Mouse (Mus musculus) CH12.LX (cell line): Measurements from ENCODE around the gene Lpcat1.

Source experiments
- CTCF ChIP-seq, 2 experiments: IDR thresholded peaks in 1 of 2; conservative IDR thresholded peaks in 1 of 2; 2 replicates each; pipeline ENCODE4 v1.5.1; 2011 to 2012; ENCODE audit warnings: low read depth in 2 of 2, low read length in 2 of 2, improper control_type of control experiment in 1 of 2, inconsistent platforms in 1 of 2, mild to moderate bottlenecking in 1 of 2, moderate library complexity in 1 of 2
- E2F4 ChIP-seq: IDR thresholded peaks from 2 replicates; pipeline ENCODE4 v1.6.1; 2011; ENCODE audit warnings: low read depth, low read length, improper control_type of control experiment; ENCODE audit not compliant: insufficient replicate concordance
- JUND ChIP-seq: conservative IDR thresholded peaks from 2 replicates; pipeline ENCODE4 v1.6.1; 2011; ENCODE audit warnings: low read depth, low read length, improper control_type of control experiment
- MEF2A ChIP-seq: IDR thresholded peaks from 2 replicates; pipeline ENCODE4 v1.6.1; 2014; ENCODE audit warnings: low read depth, mild to moderate bottlenecking, inconsistent platforms, low read length, improper control_type of control experiment, borderline replicate concordance
- MXI1 ChIP-seq: IDR thresholded peaks from 2 replicates; pipeline ENCODE4 v1.6.1; 2011; ENCODE audit warnings: mild to moderate bottlenecking, low read depth, low read length, improper control_type of control experiment
- POLR2A ChIP-seq: IDR thresholded peaks from 2 replicates; pipeline ENCODE4 v1.6.1; 2011; ENCODE audit warnings: low read depth, mild to moderate bottlenecking, improper control_type of control experiment, low read length
- SIN3A ChIP-seq: IDR thresholded peaks from 2 replicates; pipeline ENCODE4 v1.6.1; 2012; ENCODE audit warnings: low read length, improper control_type of control experiment, inconsistent platforms
- TBP ChIP-seq: conservative IDR thresholded peaks from 2 replicates; pipeline ENCODE4 v1.6.1; 2011; ENCODE audit warnings: low read depth, low read length, improper control_type of control experiment
- TCF12 ChIP-seq: IDR thresholded peaks from 2 replicates; pipeline ENCODE4 v1.6.1; 2014; ENCODE audit warnings: low read depth, mild to moderate bottlenecking, inconsistent platforms, low read length, improper control_type of control experiment
- USF1 ChIP-seq: IDR thresholded peaks from 2 replicates; pipeline ENCODE4 v1.6.1; 2014; ENCODE audit warnings: low read depth, mild to moderate bottlenecking, inconsistent platforms, low read length, improper control_type of control experiment
- ZC3H11A ChIP-seq: IDR thresholded peaks from 2 replicates; pipeline ENCODE4 v1.6.1; 2012; ENCODE audit warnings: low read depth, mild to moderate bottlenecking, inconsistent platforms, low read length, improper control_type of control experiment
- ZMIZ1 ChIP-seq: IDR thresholded peaks from 2 replicates; pipeline ENCODE4 v1.6.1; 2012; ENCODE audit warnings: low read depth, mild to moderate bottlenecking, inconsistent platforms, low read length, improper control_type of control experiment

DNA sequence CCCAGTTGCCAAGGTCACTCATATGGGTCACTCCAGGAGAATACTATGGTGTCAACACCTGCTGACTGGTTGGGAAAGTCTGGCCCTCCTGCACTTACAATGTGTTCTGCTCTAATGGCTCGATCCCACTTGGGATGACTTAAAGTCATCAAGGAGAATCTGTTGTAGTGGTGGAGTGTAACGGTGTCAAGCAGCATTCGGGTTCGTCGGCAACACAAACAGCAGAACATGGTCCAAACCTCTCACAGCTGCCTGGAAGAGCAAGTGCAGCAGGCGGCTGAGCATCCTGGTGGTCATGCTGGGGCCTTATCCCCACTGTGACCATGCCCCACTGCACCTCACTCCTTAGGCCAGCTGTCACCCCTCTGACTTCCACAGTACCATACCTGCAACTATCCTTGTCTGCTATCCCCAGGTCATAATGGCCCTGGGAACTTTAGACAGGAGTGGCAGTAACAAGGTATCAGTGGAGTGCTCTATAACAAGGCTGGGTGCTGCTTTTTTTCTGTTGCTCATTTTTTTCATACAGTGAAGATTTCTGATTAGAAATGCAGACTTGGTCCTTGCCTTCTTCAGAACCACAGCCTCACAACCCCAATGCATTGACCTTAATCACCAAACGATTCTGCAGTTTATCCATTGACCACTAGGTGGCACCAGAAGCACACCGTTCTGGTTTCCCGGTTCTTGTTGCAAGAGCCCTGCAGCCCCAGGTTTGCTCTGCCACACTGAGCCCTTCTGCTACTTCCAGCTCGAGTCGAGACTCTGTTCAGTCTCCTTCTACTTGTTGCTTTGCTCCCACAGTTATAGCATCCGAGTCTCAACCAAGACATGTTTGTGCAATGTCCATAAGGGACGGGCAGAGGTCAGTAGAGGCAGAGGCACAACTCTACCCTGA lies 46.0 kb downstream of the Lpcat1 start:
- TF ChIP-seq POLR2A (no peak), CTCF (conservative IDR thresholded peaks at IDR 0.05 in 1 of 2, IDR thresholded peaks at IDR 0.05 in 1 of 2; ENCODE audit: low read depth in 2 of 2, low read length in 2 of 2) (peak; percentile 84 to 90), TCF12 (no peak), JUND (no peak), TBP (no peak), E2F4 (no peak), MXI1 (no peak), MEF2A (no peak), ZC3H11A (0 out of 2 replicates have a peak, but pooled peaks have one; percentile 15), USF1 (no peak), SIN3A (no peak), ZMIZ1 (no peak)
